Mouse (Mus musculus) midbrain, embryonic 14.5 days (tissue): ENCODE measurements around the gene Cacng4. TPM values are rescaled to one million over a fixed set of nuclear protein-coding genes. Genes with fewer than 3 reads are reported as not detected.

Experiments used
- ATAC-seq: fragments of 200-750 bp; cut with Nextera tagmentation; 2 replicates; pipeline ENCODE4 v1.8.0; 2017; ENCODE audit warnings: moderate number of reproducible peaks, moderate library complexity; ENCODE audit not compliant: low FRiP score, low TSS enrichment
- DNase-seq: peaks from one replicate; pipeline ENCODE4 v3.0.0-alpha.2; 2015
- H3K27ac ChIP-seq: fragments of 300-500 bp; sonication (generic); replicated peaks from 2 replicates; pipeline ENCODE4 v1.5.1; 2014; ENCODE audit warnings: mild to moderate bottlenecking, low read depth, low read length, moderate library complexity
- H3K27me3 ChIP-seq: fragments of 300-500 bp; sonication (generic); 2 replicates; pipeline ENCODE4 v1.6.1; 2014; ENCODE audit warnings: low read length, control low read depth, mixed read lengths; ENCODE audit not compliant: control insufficient read depth, insufficient read depth
- H3K36me3 ChIP-seq: fragments of 300-500 bp; sonication (generic); 2 replicates; pipeline ENCODE4 v1.6.1; 2014; ENCODE audit warnings: low read length, control low read depth; ENCODE audit not compliant: control insufficient read depth, insufficient read depth
- H3K4me1 ChIP-seq: fragments of 300-500 bp; sonication (generic); 2 replicates; pipeline ENCODE4 v1.6.1; 2014; ENCODE audit warnings: mild to moderate bottlenecking, antibody characterized with exemption, low read length, control low read depth; ENCODE audit not compliant: control insufficient read depth, insufficient read depth
- H3K4me2 ChIP-seq: fragments of 300-500 bp; sonication (generic); 2 replicates; pipeline ENCODE4 v1.6.1; 2014; ENCODE audit warnings: mild to moderate bottlenecking, low read length, moderate library complexity
- H3K4me3 ChIP-seq: fragments of 300-500 bp; sonication (generic); replicated peaks from 2 replicates; pipeline ENCODE4 v1.5.1; 2014; ENCODE audit warnings: low read depth, low read length
- H3K9ac ChIP-seq: fragments of 300-500 bp; sonication (generic); replicated peaks from 2 replicates; pipeline ENCODE4 v1.6.1; 2014; ENCODE audit warnings: mild to moderate bottlenecking, low read length, moderate library complexity
- H3K9me3 ChIP-seq: fragments of 300-500 bp; sonication (generic); 2 replicates; pipeline ENCODE4 v1.6.1; 2016; ENCODE audit warnings: low read length, control low read depth, mixed read lengths; ENCODE audit not compliant: control insufficient read depth
- WGBS: fragments of 180-500 bp; shearing (Covaris S2); extraction: QIAGEN DNeasy Blood & Tissue Kit; methylation state at CpG from one replicate; pipeline ENCODE4 v1.1.7; 2014; 5-methylcytosine and 5-hydroxymethylcytosine counted together
- polyA plus RNA-seq: library from polyadenylated mRNA; unstranded; fragments of >200 nt; fragmentation: Nextera tagmentation; extraction: Ambion mirVana; gene quantifications from 2 replicates; pipeline ENCODE4 v1.2.1, GENCODE M21; 2014

Gene Cacng4
- polyA plus RNA-seq, 1 experiment from 2014 or later, result 66.4 TPM

DNA sequence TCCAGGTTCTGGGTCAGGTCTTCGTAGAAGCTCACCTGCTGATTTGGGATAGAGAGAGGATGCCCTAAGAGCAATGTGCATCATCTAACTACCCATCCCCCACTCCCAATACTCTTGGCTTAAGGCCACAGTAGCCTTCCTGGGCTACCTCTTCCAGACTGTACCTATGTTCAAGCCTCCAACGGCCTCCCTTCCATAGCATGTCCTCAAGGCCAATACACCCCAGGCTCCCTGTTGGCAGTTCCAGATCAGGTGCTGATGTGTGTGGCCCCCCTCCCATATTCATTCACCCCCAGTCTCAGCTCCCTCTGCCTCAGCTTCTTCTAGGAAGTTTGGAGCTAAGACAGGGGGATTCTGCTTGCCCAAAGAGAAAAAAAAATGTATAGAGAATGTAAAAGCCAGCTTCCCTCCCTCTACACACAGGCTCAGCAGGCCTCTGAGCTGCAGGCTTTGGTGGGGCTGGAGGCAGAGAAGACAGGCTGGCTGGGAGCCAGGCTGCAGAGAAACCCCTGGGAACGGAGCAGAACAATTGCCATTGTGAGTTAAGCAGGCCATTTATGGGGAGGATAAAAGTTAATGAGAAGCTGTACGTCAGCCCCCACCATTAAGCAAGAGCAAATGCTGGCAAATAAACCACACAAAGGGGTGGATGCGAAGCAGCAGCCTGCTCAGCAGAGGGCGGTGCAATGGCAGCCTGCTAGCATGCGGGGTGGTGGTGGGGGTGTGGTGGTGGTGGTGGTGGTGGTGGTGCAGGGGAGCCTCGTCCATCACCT, 31.5 kb downstream of the Cacng4 start:
- Histone ChIP-seq H3K9ac (peak overlapping the region; percentile 32; the same call in 1 of the 2 replicates), H3K27me3 (no peaks in the 10 kb centered on the region), H3K27ac (peak overlapping the region; percentile 80), H3K36me3 (no peaks in the 10 kb centered on the region), H3K4me3 (no peak overlapping the region), H3K4me2 (0 out of 2 replicates have a peak overlapping the region, but pooled peaks have one; percentile 24), H3K9me3 (no peaks in the 10 kb centered on the region), H3K4me1 (peaks cover 53% of the 10 kb centered on the region)
- 12% methylated on average over 8 of the region's 8 CpGs for WGBS
- ATAC-seq, result peak; percentile 83
- peak; percentile 90 for DNase-seq

DNA sequence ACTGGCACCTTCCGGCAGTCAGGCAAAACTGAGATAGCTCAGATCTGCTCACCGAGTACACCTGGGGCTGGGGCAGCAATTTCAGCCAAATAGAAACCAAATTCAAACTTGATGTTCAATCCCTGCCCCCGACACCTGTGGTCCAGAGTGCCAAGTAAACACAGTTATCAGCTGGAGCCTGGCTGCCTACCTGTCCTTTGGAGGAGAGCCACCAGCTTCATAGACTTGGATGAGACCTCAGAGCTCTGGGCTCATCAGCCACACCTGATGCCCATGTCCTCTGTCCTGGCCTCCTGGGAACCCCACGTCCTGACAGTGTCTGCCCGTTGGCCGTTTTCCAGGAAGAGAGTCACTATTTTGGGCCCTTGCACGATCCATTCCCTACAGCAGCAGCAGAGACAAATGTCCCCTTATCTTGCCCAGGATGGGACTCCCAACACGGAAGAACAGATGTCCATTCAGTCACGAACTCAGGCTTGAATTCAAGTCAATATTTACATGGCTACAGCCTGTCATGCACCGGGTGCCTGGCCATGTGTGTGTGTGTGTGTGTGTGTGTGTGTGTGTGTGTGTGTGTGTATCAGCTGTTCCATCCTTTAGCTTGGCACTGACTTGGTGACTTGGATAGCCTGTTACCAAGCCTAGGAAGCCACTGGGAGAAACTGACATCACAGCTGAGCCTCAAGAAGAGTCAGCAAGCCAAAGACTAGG, 32.4 kb downstream of the Cacng4 start:
- Histone ChIP-seq H3K4me1 (peaks cover 50% of the 10 kb centered on the region), H3K27ac (peak overlapping the region; percentile 80; the same call in 1 of the 2 replicates), H3K4me2 (no peak overlapping the region), H3K36me3 (no peaks in the 10 kb centered on the region), H3K9me3 (no peaks in the 10 kb centered on the region), H3K9ac (no peak overlapping the region), H3K4me3 (no peak overlapping the region), H3K27me3 (no peaks in the 10 kb centered on the region)
- no peak for ATAC-seq
- WGBS, result 73% methylated on average over 10 of the region's 10 CpGs
- no peak for DNase-seq

DNA sequence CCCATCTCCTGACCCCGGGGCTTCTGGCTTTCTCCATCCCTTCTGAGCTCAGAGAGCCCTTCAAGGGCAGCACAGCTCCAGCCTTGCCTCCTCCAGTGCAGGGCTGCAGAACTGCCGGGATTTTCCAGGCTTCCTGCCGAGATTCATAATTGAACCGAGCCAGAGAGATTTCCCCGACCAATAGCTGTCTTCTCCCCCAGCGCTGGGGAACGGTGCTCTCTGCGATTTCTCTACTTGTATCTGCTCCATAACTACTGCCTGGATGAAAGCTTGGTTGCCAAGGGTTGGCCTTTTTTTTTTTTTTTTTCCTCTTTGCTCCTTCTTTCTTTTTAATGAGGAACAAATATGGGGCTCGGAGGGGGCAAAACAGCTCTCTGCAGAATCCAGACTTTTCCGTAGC, 34.4 kb downstream of the Cacng4 start:
- DNase-seq (peak; percentile 71), ATAC-seq (no peak)
- no peak overlapping the region for H3K4me3 ChIP-seq
- WGBS, result 17% methylated on average over 10 of the region's 10 CpGs
- peak overlapping the region; percentile 66 for H3K27ac ChIP-seq
- H3K4me2 ChIP-seq, result no peak overlapping the region
- H3K27me3 ChIP-seq, result no peaks in the 10 kb centered on the region
- no peak overlapping the region for H3K9ac ChIP-seq
- no peaks in the 10 kb centered on the region for H3K36me3 ChIP-seq
- H3K9me3 ChIP-seq, result no peaks in the 10 kb centered on the region
- peaks cover 46% of the 10 kb centered on the region for H3K4me1 ChIP-seq

GRCm38 (mm10) chr11:107759516-107759915, 34.8 kb downstream of the Cacng4 start:
- Histone ChIP-seq H3K4me3 (no peak overlapping the region), H3K27me3 (no peaks in the 10 kb centered on the region), H3K27ac (peak overlapping the region; percentile 66), H3K9ac (no peak overlapping the region), H3K9me3 (no peaks in the 10 kb centered on the region), H3K4me1 (peaks cover 46% of the 10 kb centered on the region), H3K4me2 (no peak overlapping the region), H3K36me3 (no peaks in the 10 kb centered on the region)
- 74% methylated on average over 9 of the region's 9 CpGs for WGBS
- ATAC-seq, result no peak
- no peak for DNase-seq

DNA sequence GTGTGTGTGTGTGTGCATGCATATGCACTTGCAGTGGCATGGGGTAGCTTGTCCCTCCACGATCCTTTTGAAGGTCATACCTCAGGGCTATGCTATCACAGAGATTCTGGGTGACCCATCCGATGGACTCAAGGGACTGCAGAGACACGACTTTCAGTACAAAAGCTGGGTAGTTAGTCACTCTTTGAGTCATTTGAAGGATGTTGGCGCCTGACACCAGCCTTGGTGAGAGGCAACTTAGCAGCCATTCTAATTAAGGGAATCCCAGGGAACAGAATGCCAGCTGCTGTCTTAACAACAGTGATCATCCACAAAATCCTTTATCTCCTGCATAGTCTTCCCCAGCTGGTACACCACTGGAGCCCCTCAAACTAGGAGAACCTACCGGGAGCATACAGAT, 45.2 kb downstream of the Cacng4 start:
- Histone ChIP-seq H3K27ac (no peak overlapping the region), H3K4me2 (no peak overlapping the region), H3K9me3 (no peaks in the 10 kb centered on the region), H3K9ac (no peak overlapping the region), H3K4me1 (no peaks in the 10 kb centered on the region), H3K27me3 (no peaks in the 10 kb centered on the region), H3K36me3 (peaks cover 4% of the 10 kb centered on the region), H3K4me3 (no peak overlapping the region)
- DNase-seq, result no peak
- ATAC-seq, result no peak
- whole genome bisulfite sequencing, result 84% methylated on average over 5 of the region's 5 CpGs

- 94% methylated on average over 5 of the region's 5 CpGs for WGBS
- DNase-seq, result no peak
- Histone ChIP-seq H3K27me3 (no peaks in the 10 kb centered on the region), H3K9ac (no peak overlapping the region), H3K4me1 (no peaks in the 10 kb centered on the region), H3K27ac (no peak overlapping the region), H3K4me2 (no peak overlapping the region), H3K36me3 (peaks cover 4% of the 10 kb centered on the region), H3K4me3 (no peak overlapping the region), H3K9me3 (no peaks in the 10 kb centered on the region)
- no peak for ATAC-seq
Observed at GRCm38 (mm10) chr11:107748243-107749035, 45.9 kb downstream of the Cacng4 start.

DNA sequence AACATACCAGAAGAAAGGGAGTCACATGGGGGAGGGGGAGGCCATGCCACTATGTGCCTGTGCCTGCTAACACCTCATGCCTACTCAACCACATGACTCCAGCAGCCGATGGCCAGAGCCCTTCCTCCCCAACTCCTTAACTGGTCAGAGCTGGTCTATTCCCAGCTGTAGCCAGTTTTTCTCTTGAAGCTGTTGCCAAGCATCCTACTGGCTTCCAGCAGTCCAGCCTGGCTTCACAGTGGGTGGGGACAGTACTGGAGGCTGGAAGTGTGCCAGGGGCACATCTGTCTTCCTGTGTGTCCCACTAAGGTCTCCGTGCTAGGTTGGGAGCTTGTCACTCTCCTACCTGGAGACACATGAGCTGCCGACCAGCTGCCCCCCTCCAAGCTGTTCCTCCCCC, 51.3 kb downstream of the Cacng4 start:
- H3K27ac ChIP-seq, result no peak overlapping the region
- DNase-seq (no peak), ATAC-seq (no peak)
- H3K27me3 ChIP-seq, result no peaks in the 10 kb centered on the region
- no peaks in the 10 kb centered on the region for H3K9me3 ChIP-seq
- H3K4me3 ChIP-seq, result no peak overlapping the region
- H3K9ac ChIP-seq, result no peak overlapping the region
- peaks cover 34% of the 10 kb centered on the region for H3K36me3 ChIP-seq
- no peak overlapping the region for H3K4me2 ChIP-seq
- H3K4me1 ChIP-seq, result peaks cover 16% of the 10 kb centered on the region; the same call in 1 of the 2 replicates
- WGBS, result 60% methylated on average over 3 of the region's 3 CpGs

DNA sequence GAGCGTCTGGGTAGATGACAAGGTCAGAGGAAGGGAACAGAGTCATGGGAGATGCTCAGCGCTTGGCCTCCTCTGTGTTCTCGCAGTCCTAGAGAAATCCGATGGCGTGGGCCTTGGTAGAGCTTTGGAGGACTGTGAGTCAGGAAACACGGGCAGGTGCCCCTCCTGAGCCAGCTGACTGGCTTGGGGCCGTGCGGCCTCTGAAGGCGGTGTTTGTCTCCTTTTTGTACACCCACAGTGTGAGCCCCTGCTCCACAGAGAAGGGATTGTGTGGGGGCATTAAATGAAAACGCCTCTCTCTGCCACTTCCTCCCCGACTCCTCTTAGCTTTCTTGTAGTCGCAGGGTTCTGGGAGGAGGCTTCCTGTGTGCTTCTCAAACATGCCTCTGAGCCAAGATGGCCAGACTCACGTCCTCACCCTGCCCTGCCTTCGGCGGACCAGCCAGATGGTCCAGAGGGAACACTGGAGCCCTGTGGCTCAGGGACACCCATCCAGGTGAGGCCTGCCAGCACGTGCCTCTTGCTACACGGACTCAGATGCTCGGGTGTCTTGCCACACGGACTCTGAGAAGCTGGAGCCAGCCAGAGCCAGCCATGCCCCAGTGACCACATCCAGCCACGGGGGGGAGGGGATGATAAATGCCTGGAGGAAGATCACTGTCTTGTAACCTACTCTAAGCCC, 55.8 kb downstream of the Cacng4 start:
- H3K9me3 ChIP-seq, result no peaks in the 10 kb centered on the region
- DNase-seq, result no peak
- no peak overlapping the region for H3K4me3 ChIP-seq
- no peak for ATAC-seq
- H3K4me2 ChIP-seq, result no peak overlapping the region
- no peak overlapping the region for H3K9ac ChIP-seq
- H3K27ac ChIP-seq, result no peak overlapping the region
- no peaks in the 10 kb centered on the region for H3K27me3 ChIP-seq
- H3K4me1 ChIP-seq, result peaks cover 16% of the 10 kb centered on the region; the same call in 1 of the 2 replicates
- H3K36me3 ChIP-seq, result peaks cover 73% of the 10 kb centered on the region
- 87% methylated on average over 20 of the region's 20 CpGs for WGBS
